Mouse (Mus musculus): Measurements from ENCODE around the gene Rnf19b. TPM values are rescaled to one million over a fixed set of nuclear protein-coding genes. Genes with fewer than 3 reads are reported as not detected.
A peak's percentile ranks its signal among the peaks of the same experiment; 100 is the strongest.

Rnf19b gene
- polyA plus RNA-seq (2014; fragmentation: Nextera tagmentation; extraction: Ambion mirVana): 33.8 and 35.3 TPM in 2 replicates

- whole genome bisulfite sequencing: under 1% methylated on average over 97 of the region's 107 CpGs
Measured at GRCm38 (mm10) chr4:129058207-129059092, at the start of gene Rnf19b. TSS of gene Rnf19b (plus strand) at chr4:129058271.

GRCm38 (mm10) chr4:129008672-129009071, 49.4 kb upstream of the Rnf19b start:
- no peak for ATAC-seq (ENCODE audit: low FRiP score, low TSS enrichment)
- 87% methylated on average over 3 of the region's 3 CpGs for WGBS
- H3K36me3 ChIP-seq (ENCODE audit: control insufficient read depth, insufficient read depth, low read length): peaks cover 56% of the 10 kb centered on the region
- DNase-seq: no peak
- no peaks in the 10 kb centered on the region for H3K27me3 ChIP-seq (ENCODE audit: control insufficient read depth, insufficient read depth, low read length)
- no peak overlapping the region for H3K4me3 ChIP-seq (replicated peaks; ENCODE audit: low read depth, low read length)
- H3K4me1 ChIP-seq (ENCODE audit: control insufficient read depth, insufficient read depth, low read length): peaks cover 5% of the 10 kb centered on the region; the same call in 1 of the 2 replicates
- H3K9me3 ChIP-seq (ENCODE audit: control insufficient read depth, low read length): no peaks in the 10 kb centered on the region
- H3K27ac ChIP-seq (replicated peaks; ENCODE audit: low read depth, low read length): no peak overlapping the region
- no peak overlapping the region for H3K4me2 ChIP-seq (ENCODE audit: low read length)
- H3K9ac ChIP-seq (replicated peaks; ENCODE audit: low read length): no peak overlapping the region

More at GRCm38 (mm10) chr4:129058207-129059092, at the start of gene Rnf19b:
- ATAC-seq (ENCODE audit: low FRiP score, low TSS enrichment) (peak; percentile 69), DNase-seq (peak; percentile 70)
- Histone ChIP-seq H3K4me1 (ENCODE audit: control insufficient read depth, insufficient read depth, low read length) (peaks cover 24% of the 10 kb centered on the region), H3K9ac (replicated peaks; ENCODE audit: low read length) (peak within 1 kb of the TSS; percentile 94), H3K4me3 (replicated peaks; ENCODE audit: low read depth, low read length) (peak within 1 kb of the TSS; percentile 66), H3K4me2 (ENCODE audit: low read length) (peak within 1 kb of the TSS; percentile 96), H3K36me3 (ENCODE audit: control insufficient read depth, insufficient read depth, low read length) (no peaks in the 10 kb centered on the region), H3K27me3 (ENCODE audit: control insufficient read depth, insufficient read depth, low read length) (no peaks in the 10 kb centered on the region), H3K27ac (replicated peaks; ENCODE audit: low read depth, low read length) (peak within 1 kb of the TSS; percentile 95), H3K9me3 (ENCODE audit: control insufficient read depth, low read length) (no peaks in the 10 kb centered on the region)

GRCm38 (mm10) chr4:129009521-129009920, 48.5 kb upstream of the Rnf19b start:
- Histone ChIP-seq H3K4me1 (ENCODE audit: control insufficient read depth, insufficient read depth, low read length) (peaks cover 5% of the 10 kb centered on the region; the same call in 1 of the 2 replicates), H3K9me3 (ENCODE audit: control insufficient read depth, low read length) (no peaks in the 10 kb centered on the region), H3K27me3 (ENCODE audit: control insufficient read depth, insufficient read depth, low read length) (no peaks in the 10 kb centered on the region), H3K4me2 (ENCODE audit: low read length) (no peak overlapping the region), H3K36me3 (ENCODE audit: control insufficient read depth, insufficient read depth, low read length) (peaks cover 51% of the 10 kb centered on the region), H3K4me3 (replicated peaks; ENCODE audit: low read depth, low read length) (no peak overlapping the region), H3K9ac (replicated peaks; ENCODE audit: low read length) (no peak overlapping the region), H3K27ac (replicated peaks; ENCODE audit: low read depth, low read length) (no peak overlapping the region)
- ATAC-seq (ENCODE audit: low FRiP score, low TSS enrichment) (no peak), DNase-seq (no peak)
- 87% methylated on average over 5 of the region's 5 CpGs for WGBS

- Histone ChIP-seq H3K9me3 (ENCODE audit: control insufficient read depth, low read length) (no peaks in the 10 kb centered on the region), H3K36me3 (ENCODE audit: control insufficient read depth, insufficient read depth, low read length) (peaks cover 38% of the 10 kb centered on the region), H3K27me3 (ENCODE audit: control insufficient read depth, insufficient read depth, low read length) (no peaks in the 10 kb centered on the region), H3K27ac (replicated peaks; ENCODE audit: low read depth, low read length) (no peak overlapping the region), H3K4me2 (ENCODE audit: low read length) (no peak overlapping the region), H3K9ac (replicated peaks; ENCODE audit: low read length) (no peak overlapping the region), H3K4me3 (replicated peaks; ENCODE audit: low read depth, low read length) (no peak overlapping the region), H3K4me1 (ENCODE audit: control insufficient read depth, insufficient read depth, low read length) (peaks cover 5% of the 10 kb centered on the region; the same call in 1 of the 2 replicates)
- DNase-seq: peak; percentile 65
- WGBS: 37% methylated on average over 15 of the region's 15 CpGs
- ATAC-seq (ENCODE audit: low FRiP score, low TSS enrichment): no peak
Measured at GRCm38 (mm10) chr4:129011604-129012121, 46.4 kb upstream of the Rnf19b start.

GRCm38 (mm10) chr4:129013151-129013864, 44.8 kb upstream of the Rnf19b start:
- ATAC-seq (ENCODE audit: low FRiP score, low TSS enrichment): no peak
- 68% methylated on average over 10 of the region's 10 CpGs for WGBS

GRCm38 (mm10) chr4:129016329-129016728, 41.7 kb upstream of the Rnf19b start:
- no peaks in the 10 kb centered on the region for H3K27me3 ChIP-seq (ENCODE audit: control insufficient read depth, insufficient read depth, low read length)
- no peak for ATAC-seq (ENCODE audit: low FRiP score, low TSS enrichment)
- no peaks in the 10 kb centered on the region for H3K9me3 ChIP-seq (ENCODE audit: control insufficient read depth, low read length)
- WGBS: 41% methylated on average over 4 of the region's 4 CpGs
- DNase-seq: no peak
- no peak overlapping the region for H3K9ac ChIP-seq (replicated peaks; ENCODE audit: low read length)
- H3K4me1 ChIP-seq (ENCODE audit: control insufficient read depth, insufficient read depth, low read length): peaks cover 7% of the 10 kb centered on the region; the same call in 1 of the 2 replicates
- 0 out of 2 replicates have a peak, but pooled peaks cover under 1% of the 10 kb centered on the region for H3K36me3 ChIP-seq (ENCODE audit: control insufficient read depth, insufficient read depth, low read length)
- no peak overlapping the region for H3K4me2 ChIP-seq (ENCODE audit: low read length)
- no peak overlapping the region for H3K27ac ChIP-seq (replicated peaks; ENCODE audit: low read depth, low read length)
- H3K4me3 ChIP-seq (replicated peaks; ENCODE audit: low read depth, low read length): no peak overlapping the region

More at GRCm38 (mm10) chr4:129013151-129013864, 44.8 kb upstream of the Rnf19b start:
- no peak for DNase-seq
- H3K4me1 ChIP-seq (ENCODE audit: control insufficient read depth, insufficient read depth, low read length): peaks cover 5% of the 10 kb centered on the region; the same call in 1 of the 2 replicates
- peaks cover 25% of the 10 kb centered on the region for H3K36me3 ChIP-seq (ENCODE audit: control insufficient read depth, insufficient read depth, low read length)
- no peak overlapping the region for H3K4me2 ChIP-seq (ENCODE audit: low read length)
- H3K27ac ChIP-seq (replicated peaks; ENCODE audit: low read depth, low read length): no peak overlapping the region
- no peak overlapping the region for H3K4me3 ChIP-seq (replicated peaks; ENCODE audit: low read depth, low read length)
- H3K27me3 ChIP-seq (ENCODE audit: control insufficient read depth, insufficient read depth, low read length): no peaks in the 10 kb centered on the region
- H3K9ac ChIP-seq (replicated peaks; ENCODE audit: low read length): no peak overlapping the region
- H3K9me3 ChIP-seq (ENCODE audit: control insufficient read depth, low read length): no peaks in the 10 kb centered on the region

- 93% methylated on average over 10 of the region's 10 CpGs for WGBS
- no peak for ATAC-seq (ENCODE audit: low FRiP score, low TSS enrichment)
Measured at GRCm38 (mm10) chr4:129017150-129017549, 40.9 kb upstream of the Rnf19b start.

GRCm38 (mm10) chr4:129018788-129019435, 39.2 kb upstream of the Rnf19b start:
- Histone ChIP-seq H3K9me3 (ENCODE audit: control insufficient read depth, low read length) (no peaks in the 10 kb centered on the region), H3K27me3 (ENCODE audit: control insufficient read depth, insufficient read depth, low read length) (no peaks in the 10 kb centered on the region), H3K27ac (replicated peaks; ENCODE audit: low read depth, low read length) (no peak overlapping the region), H3K4me3 (replicated peaks; ENCODE audit: low read depth, low read length) (no peak overlapping the region), H3K36me3 (ENCODE audit: control insufficient read depth, insufficient read depth, low read length) (no peaks in the 10 kb centered on the region), H3K9ac (replicated peaks; ENCODE audit: low read length) (no peak overlapping the region), H3K4me1 (ENCODE audit: control insufficient read depth, insufficient read depth, low read length) (0 out of 2 replicates have a peak, but pooled peaks cover 2% of the 10 kb centered on the region), H3K4me2 (ENCODE audit: low read length) (no peak overlapping the region)
- DNase-seq: no peak
- 88% methylated on average over 9 of the region's 9 CpGs for WGBS
- no peak for ATAC-seq (ENCODE audit: low FRiP score, low TSS enrichment)

More at GRCm38 (mm10) chr4:129017150-129017549, 40.9 kb upstream of the Rnf19b start:
- Histone ChIP-seq H3K36me3 (ENCODE audit: control insufficient read depth, insufficient read depth, low read length) (no peaks in the 10 kb centered on the region), H3K9me3 (ENCODE audit: control insufficient read depth, low read length) (no peaks in the 10 kb centered on the region), H3K4me1 (ENCODE audit: control insufficient read depth, insufficient read depth, low read length) (peaks cover 7% of the 10 kb centered on the region; the same call in 1 of the 2 replicates), H3K27me3 (ENCODE audit: control insufficient read depth, insufficient read depth, low read length) (no peaks in the 10 kb centered on the region), H3K4me2 (ENCODE audit: low read length) (no peak overlapping the region), H3K4me3 (replicated peaks; ENCODE audit: low read depth, low read length) (no peak overlapping the region), H3K9ac (replicated peaks; ENCODE audit: low read length) (no peak overlapping the region), H3K27ac (replicated peaks; ENCODE audit: low read depth, low read length) (no peak overlapping the region)
- no peak for DNase-seq

Data from midbrain, embryonic 14.5 days (tissue).